Mouse (Mus musculus): ENCODE data around the gene Slc9a3r2.

DNA sequence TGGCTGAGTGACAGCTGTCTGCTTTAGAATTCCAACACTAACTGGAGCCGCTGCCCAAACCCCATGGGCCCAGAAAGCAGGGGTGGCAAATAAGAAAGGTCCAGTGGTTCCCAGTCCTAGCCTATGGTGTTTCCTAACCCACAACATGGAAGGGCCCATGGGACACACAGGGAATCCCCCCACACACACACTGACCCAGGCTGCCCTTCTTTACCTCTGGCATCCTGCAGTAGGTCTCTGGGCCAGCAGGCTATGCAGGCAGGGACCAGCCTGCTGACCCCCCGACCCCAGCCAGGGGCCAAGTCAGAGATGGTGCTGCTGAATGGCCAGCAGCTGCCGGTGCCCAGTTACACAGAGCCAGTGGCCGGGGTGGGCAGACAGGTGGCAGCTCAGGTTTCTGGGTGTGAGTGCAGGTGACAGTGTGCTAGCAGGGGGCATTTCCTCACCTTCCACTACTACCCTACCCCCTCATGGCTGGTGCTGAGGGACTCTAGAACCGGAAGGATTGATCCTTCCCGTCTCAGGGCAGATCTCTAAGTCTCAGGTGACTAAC lies 7.3 kb downstream of the Slc9a3r2 start:
- TF ChIP-seq CTCF (IDR thresholded peaks at IDR 0.05; ENCODE audit: borderline replicate concordance, extremely low read depth, insufficient read depth, insufficient read length) (no peak), POLR2A (IDR thresholded peaks at IDR 0.05; ENCODE audit: borderline replicate concordance, extremely low read depth, insufficient read depth, insufficient read length, poor library complexity, severe bottlenecking) (no peak)
